In the genomic region with DNA sequence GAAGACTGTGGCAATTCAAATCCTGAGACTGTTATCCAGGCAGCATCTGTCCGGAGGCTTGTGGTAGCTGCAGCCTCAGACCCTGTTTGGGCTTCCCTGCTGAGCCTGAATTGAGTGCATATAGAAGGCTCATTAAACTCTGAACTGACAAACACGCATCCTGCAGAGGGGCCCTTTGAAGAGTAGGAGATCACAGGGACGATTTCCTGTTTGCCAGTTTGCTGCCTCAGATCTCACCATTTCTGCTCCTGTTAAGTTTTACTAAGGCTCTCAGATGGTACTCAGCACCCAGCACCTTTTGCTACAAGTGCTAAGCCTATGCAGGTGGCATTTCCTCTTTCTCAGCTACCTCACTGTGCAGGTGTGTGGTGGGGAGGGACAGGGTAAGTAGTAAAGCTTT, we compare ENCODE assay signal across 19 mouse cellular contexts.
DNase-seq lines count a peak whose midpoint lies in the region; ATAC-seq lines count a peak whose summit lies in the region.
"Had no signal": no experiment of that assay in that cellular context is flagged by ENCODE, and none has a peak within 500 bp of the region (broad histone marks: within the 10 kb centered on the region; RNA-seq: fewer than 3 reads in every experiment).

No protein-coding gene starts in this region.

- H3K4me1 ChIP-seq in midbrain, embryonic 14.5 days (ENCODE audit: control insufficient read depth, insufficient read depth, low read length), result 0 out of 2 replicates have a peak, but pooled peaks cover 3% of the 10 kb centered on the region
- peaks cover 10% of the 10 kb centered on the region for H3K4me1 ChIP-seq in midbrain, embryonic 13.5 days (replicated peaks)
- H3K4me1 ChIP-seq in hindbrain, embryonic 11.5 days (replicated peaks; ENCODE audit: control insufficient read depth, insufficient read depth, low read length), result 0 out of 2 replicates have a peak, but pooled peaks cover 2% of the 10 kb centered on the region
- H3K4me1 ChIP-seq: intestine, embryonic 15.5 days had no signal

- H3K4me2 ChIP-seq in midbrain, embryonic 14.5 days (ENCODE audit: low read length), result no peak overlapping the region
- H3K4me2 ChIP-seq in midbrain, embryonic 13.5 days (replicated peaks), result no peak overlapping the region
- H3K4me2 ChIP-seq in hindbrain, embryonic 11.5 days (replicated peaks; ENCODE audit: low read depth, low read length), result no peak overlapping the region
- H3K4me2 ChIP-seq: heart, embryonic 12.5 days; hindbrain, embryonic 12.5 days; intestine, embryonic 15.5 days had no signal

- no peaks in the 10 kb centered on the region for H3K36me3 ChIP-seq in midbrain, embryonic 14.5 days (ENCODE audit: control insufficient read depth, insufficient read depth, low read length)
- no peaks in the 10 kb centered on the region for H3K36me3 ChIP-seq in midbrain, embryonic 13.5 days
- H3K36me3 ChIP-seq in hindbrain, embryonic 11.5 days (ENCODE audit: control insufficient read depth, insufficient read depth, low read length), result no peaks in the 10 kb centered on the region
- H3K36me3 ChIP-seq: embryonic facial prominence, embryonic 10.5 days; heart, embryonic 12.5 days; hindbrain, embryonic 12.5 days; intestine, embryonic 15.5 days had no signal

- H3K4me3 ChIP-seq in midbrain, embryonic 14.5 days (replicated peaks; ENCODE audit: low read depth, low read length), result no peak overlapping the region
- H3K4me3 ChIP-seq in midbrain, embryonic 13.5 days (replicated peaks), result no peak overlapping the region
- H3K4me3 ChIP-seq in hindbrain, embryonic 11.5 days (ENCODE audit: low read depth, low read length), result no peak overlapping the region
- H3K4me3 ChIP-seq: embryonic facial prominence, embryonic 10.5 days; erythroblast, embryonic 14.5 days; heart, embryonic 12.5 days; hindbrain, embryonic 12.5 days; intestine, embryonic 15.5 days had no signal

- peak; percentile 25 for DNase-seq in CD4-positive, CD25-positive, alpha-beta regulatory T cell, adult 2 months (ENCODE audit: low read depth, low spot score)
- DNase-seq in midbrain, embryonic 14.5 days, result peak; percentile 39
- DNase-seq in retina, embryonic 14.5 days (ENCODE audit: low spot score), result peak; percentile 27
- DNase-seq in thymus, postnatal 4 days, result peak; percentile 59
- DNase-seq in hindbrain, embryonic 11.5 days (ENCODE audit: low spot score), result no peak
- no peak for DNase-seq in c-Kit-positive CD71-positive TER-119-positive erythroid progenitor cells, embryonic 14.5 days (ENCODE audit: low spot score)
- DNase-seq: adrenal gland, postnatal 25 days; cerebellum, adult 9-11 months; gastrocnemius, postnatal 25 days; liver, postnatal 0 days; right cerebral cortex, postnatal 4 days had no signal

- H3K9ac ChIP-seq in midbrain, embryonic 14.5 days (replicated peaks; ENCODE audit: low read length), result no peak overlapping the region
- H3K9ac ChIP-seq in midbrain, embryonic 13.5 days (replicated peaks), result no peak overlapping the region
- no peak overlapping the region for H3K9ac ChIP-seq in hindbrain, embryonic 11.5 days (ENCODE audit: low read depth, low read length)
- H3K9ac ChIP-seq: heart, embryonic 12.5 days; hindbrain, embryonic 12.5 days; intestine, embryonic 15.5 days; liver, postnatal 0 days had no signal

- whole genome bisulfite sequencing in midbrain, embryonic 14.5 days, result 0% methylated on average over 3 of the region's 3 CpGs
- 6% methylated on average over 3 of the region's 3 CpGs for WGBS in midbrain, embryonic 13.5 days
- WGBS in hindbrain, embryonic 11.5 days, result 0% methylated on average over 3 of the region's 3 CpGs

- no peaks in the 10 kb centered on the region for H3K9me3 ChIP-seq in midbrain, embryonic 14.5 days (ENCODE audit: control insufficient read depth, low read length)
- H3K9me3 ChIP-seq in midbrain, embryonic 13.5 days, result 0 out of 2 replicates have a peak, but pooled peaks cover 2% of the 10 kb centered on the region
- H3K9me3 ChIP-seq in hindbrain, embryonic 11.5 days (ENCODE audit: control insufficient read depth, low read length), result no peaks in the 10 kb centered on the region
- H3K9me3 ChIP-seq: embryonic facial prominence, embryonic 10.5 days; hindbrain, embryonic 12.5 days; intestine, embryonic 15.5 days had no signal

- H3K27me3 ChIP-seq in midbrain, embryonic 14.5 days (ENCODE audit: control insufficient read depth, insufficient read depth, low read length), result peaks cover 45% of the 10 kb centered on the region
- peaks cover 97% of the 10 kb centered on the region for H3K27me3 ChIP-seq in midbrain, embryonic 13.5 days
- H3K27me3 ChIP-seq in hindbrain, embryonic 11.5 days (ENCODE audit: control insufficient read depth, insufficient read depth, low read length), result no peaks in the 10 kb centered on the region; the same call in 1 of the 2 replicates
- H3K27me3 ChIP-seq: heart, embryonic 12.5 days; intestine, embryonic 15.5 days had no signal

- ATAC-seq in CD4-positive, CD25-positive, alpha-beta regulatory T cell, adult 4 months, result no peak
- ATAC-seq in midbrain, embryonic 14.5 days (ENCODE audit: low FRiP score, low TSS enrichment), result no peak
- no peak for ATAC-seq in midbrain, embryonic 13.5 days
- ATAC-seq in hindbrain, embryonic 11.5 days (ENCODE audit: low FRiP score), result no peak
- ATAC-seq: intestine, embryonic 15.5 days; liver, postnatal 0 days had no signal

- H3K27ac ChIP-seq in midbrain, embryonic 14.5 days (replicated peaks; ENCODE audit: low read depth, low read length), result no peak overlapping the region
- no peak overlapping the region for H3K27ac ChIP-seq in midbrain, embryonic 13.5 days
- H3K27ac ChIP-seq in hindbrain, embryonic 11.5 days (ENCODE audit: low read depth, low read length), result no peak overlapping the region
- H3K27ac ChIP-seq: hindbrain, embryonic 12.5 days; intestine, embryonic 15.5 days; kidney, postnatal 0 days had no signal

Comparison
In these comparisons a context has a peak if more than half of its experiments do, and no peak if none do; other contexts are left out.
1. DNase-seq: peak in CD4-positive, CD25-positive, alpha-beta regulatory T cell, adult 2 months (single experiment), midbrain, embryonic 14.5 days (single experiment), retina, embryonic 14.5 days (single experiment) and thymus, postnatal 4 days (single experiment); none in hindbrain, embryonic 11.5 days (single experiment) and c-Kit-positive CD71-positive TER-119-positive erythroid progenitor cells, embryonic 14.5 days (single experiment).